Mouse (Mus musculus) liver, embryonic 14.5 days (tissue): ENCODE measurements at regions not wholly inside any gene's neighbourhood (a gene's known extent, or its start where the extent isn't known, plus 50 kb on each side); places are given as distances from the start of the nearest gene placed in this dataset.
"Not testable (repeated sequence)": the region's sequence is repeated elsewhere in the genome, so short reads cannot be mapped to it uniquely, and the experiment has no call there.

ENCODE experiments used
- ATAC-seq: fragments of 200-750 bp; cut with Nextera tagmentation; 2 replicates; pipeline ENCODE4 v1.8.0; 2017; ENCODE audit warnings: moderate number of reproducible peaks, mild to moderate bottlenecking, moderate library complexity; ENCODE audit not compliant: insufficient read depth
- DNase-seq, 3 experiments: peaks; one replicate each; pipeline ENCODE4 v3.0.0-alpha.2; 2012 to 2013; ENCODE audit warnings: low read depth in 3 of 3, low spot score in 3 of 3
- H3K27ac ChIP-seq: fragments of 300-500 bp; sonication (generic); 2 replicates; pipeline ENCODE4 v1.5.1; 2014; ENCODE audit warnings: moderate library complexity, mild to moderate bottlenecking, control low read depth, inconsistent platforms
- H3K27me3 ChIP-seq: fragments of 300-500 bp; sonication (generic); 2 replicates; pipeline ENCODE4 v1.6.1; 2014; ENCODE audit warnings: mild to moderate bottlenecking, low read length, moderate library complexity; ENCODE audit not compliant: control insufficient read depth, insufficient read depth
- H3K36me3 ChIP-seq: fragments of 300-500 bp; sonication (generic); replicated peaks from 2 replicates; pipeline ENCODE4 v1.6.1; 2014; ENCODE audit warnings: low read depth; ENCODE audit not compliant: control insufficient read depth, insufficient read depth
- H3K4me1 ChIP-seq, 2 experiments: fragments of 200-500 bp in 1 of 2; fragments of 300-500 bp in 1 of 2; sonication (generic) in 1 of 2; replicated peaks; 2 replicates each; pipeline ENCODE4 v1.6.1; 2012 to 2014; ENCODE audit warnings: antibody characterized with exemption in 1 of 2, inconsistent platforms in 1 of 2, low read length in 1 of 2; ENCODE audit not compliant: control insufficient read depth in 2 of 2, insufficient read depth in 2 of 2
- H3K4me2 ChIP-seq: fragments of 300-500 bp; sonication (generic); 2 replicates; pipeline ENCODE4 v1.6.1; 2014; ENCODE audit warnings: low read depth, mild to moderate bottlenecking, control low read depth, moderate library complexity
- H3K4me3 ChIP-seq, 2 experiments: fragments of 200-500 bp in 1 of 2; fragments of 300-500 bp in 1 of 2; sonication (generic) in 1 of 2; 2 replicates each; pipeline ENCODE4 v1.5.1; 2012 to 2014; ENCODE audit warnings: low read depth in 2 of 2, low read length in 2 of 2, mild to moderate bottlenecking in 2 of 2, control low read depth in 1 of 2, inconsistent platforms in 1 of 2, moderate library complexity in 1 of 2; ENCODE audit not compliant: insufficient read depth in 1 of 2
- H3K9ac ChIP-seq: fragments of 300-500 bp; sonication (generic); replicated peaks from 2 replicates; pipeline ENCODE4 v1.6.1; 2014; ENCODE audit warnings: mild to moderate bottlenecking, control low read depth, moderate library complexity
- H3K9me3 ChIP-seq: fragments of 300-500 bp; sonication (generic); 2 replicates; pipeline ENCODE4 v1.6.1; 2016; ENCODE audit warnings: low read length, mixed read lengths; ENCODE audit not compliant: control insufficient read depth
- CTCF ChIP-seq: IDR thresholded peaks from 2 replicates; pipeline ENCODE4 v1.5.1; 2016; ENCODE audit warnings: antibody characterized with exemption, low read depth, control low read depth
- EP300 ChIP-seq: IDR thresholded peaks from 2 replicates; pipeline ENCODE4 v1.6.1; 2016; ENCODE audit warnings: antibody characterized with exemption, low read depth
- WGBS: fragments of 180-500 bp; shearing (Covaris S2); extraction: QIAGEN DNeasy Blood & Tissue Kit; methylation state at CpG from one replicate; pipeline ENCODE4 v1.1.7; 2014; ENCODE audit not compliant: insufficient replicate concordance; 5-methylcytosine and 5-hydroxymethylcytosine counted together

DNA sequence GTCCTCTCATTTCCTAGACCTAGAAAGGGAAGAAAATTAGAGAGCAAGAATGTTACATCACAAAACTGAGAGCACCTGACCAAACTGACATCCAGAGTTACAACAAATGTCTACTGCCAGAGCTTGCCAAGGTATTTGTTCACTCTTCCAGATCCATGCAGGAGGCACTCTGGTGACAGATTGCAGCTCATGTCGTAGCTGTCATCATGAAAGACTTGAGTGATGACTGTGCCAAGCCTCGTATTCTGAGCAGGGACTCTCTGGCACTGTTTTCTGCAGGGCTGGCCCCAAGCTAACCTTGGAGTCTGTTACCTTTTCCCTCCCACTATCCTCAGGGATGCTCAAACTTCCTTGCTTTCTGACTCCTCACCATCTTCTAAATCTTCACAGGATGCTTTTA is 192.2 kb downstream of the Kif20b start:
- no peaks in the 10 kb centered on the region for H3K4me1 ChIP-seq
- no peak overlapping the region for H3K27ac ChIP-seq
- no peak overlapping the region for H3K4me2 ChIP-seq
- no peaks in the 10 kb centered on the region for H3K9me3 ChIP-seq
- no peaks in the 10 kb centered on the region for H3K36me3 ChIP-seq
- no peaks in the 10 kb centered on the region for H3K27me3 ChIP-seq
- DNase-seq = no peak
- WGBS = 42% methylated on average over 2 of the region's 2 CpGs
- ATAC-seq = no peak
- H3K9ac ChIP-seq = no peak overlapping the region
- H3K4me3 ChIP-seq = no peak overlapping the region
- TF ChIP-seq EP300 (no peak), CTCF (no peak)

DNA sequence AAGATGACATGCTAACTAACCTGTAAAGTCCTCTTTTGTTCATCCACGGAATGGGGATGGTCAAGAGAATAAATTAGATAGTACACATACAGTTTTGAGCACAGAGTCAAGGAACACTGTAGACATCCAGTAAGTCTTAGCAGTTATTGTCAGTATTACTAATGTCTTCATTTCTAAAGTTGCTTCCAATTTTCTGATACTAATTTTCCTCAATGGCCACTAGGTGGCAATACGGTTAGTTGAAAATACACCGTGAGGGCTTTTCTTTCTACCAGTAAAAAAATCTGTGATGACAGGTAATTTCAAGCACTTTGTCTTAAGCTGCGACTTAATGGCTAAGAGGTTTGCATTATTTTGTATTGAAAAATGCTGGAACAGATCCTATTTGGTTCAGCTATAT is 203.1 kb downstream of the Kif20b start:
- no peak for DNase-seq
- 19% methylated on average over 4 of the region's 4 CpGs for WGBS
- H3K4me1 ChIP-seq = no peaks in the 10 kb centered on the region

DNA sequence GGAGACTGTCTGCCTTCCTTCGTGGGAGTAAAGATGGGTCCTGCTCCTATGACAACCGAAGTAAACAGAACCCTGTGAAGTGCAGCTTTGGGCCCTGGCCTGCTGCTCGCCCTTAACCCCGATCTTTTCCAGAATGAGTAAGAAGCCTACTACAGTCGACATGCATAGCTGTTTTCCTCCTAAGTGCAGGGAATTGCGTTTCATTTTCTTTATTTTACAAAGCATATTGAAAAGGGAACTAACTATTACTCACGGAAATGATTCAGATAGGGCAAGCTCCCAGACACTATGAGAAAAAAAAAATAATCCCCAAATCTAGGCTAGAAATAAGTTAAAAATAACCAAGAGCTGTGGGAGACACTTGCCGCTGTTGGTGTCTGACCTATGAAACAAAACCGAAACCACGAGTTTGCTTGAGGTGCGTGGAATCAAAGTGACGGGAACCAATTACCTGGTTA is 204.5 kb downstream of the Kif20b start:
- no peak overlapping the region for H3K27ac ChIP-seq
- H3K9me3 ChIP-seq = no peaks in the 10 kb centered on the region
- no peak overlapping the region; the same call in 1 of the 2 replicates for H3K4me2 ChIP-seq
- no peak overlapping the region; a peak in 1 of 4 replicates for H3K4me3 ChIP-seq
- H3K27me3 ChIP-seq = no peaks in the 10 kb centered on the region
- TF ChIP-seq CTCF = no peak
- no peak for TF ChIP-seq EP300
- H3K9ac ChIP-seq = no peak overlapping the region
- 45% methylated on average over 12 of the region's 12 CpGs for WGBS
- DNase-seq (no peak), ATAC-seq (no peak)
- H3K4me1 ChIP-seq = no peaks in the 10 kb centered on the region
- H3K36me3 ChIP-seq = no peaks in the 10 kb centered on the region

More for the DNA sequence above, 203.1 kb downstream of the Kif20b start:
- Histone ChIP-seq H3K27ac (no peak overlapping the region), H3K9ac (no peak overlapping the region), H3K27me3 (no peaks in the 10 kb centered on the region), H3K9me3 (no peaks in the 10 kb centered on the region), H3K4me3 (no peak overlapping the region), H3K4me2 (no peak overlapping the region), H3K36me3 (no peaks in the 10 kb centered on the region)
- ATAC-seq = no peak
- TF ChIP-seq EP300 (no peak), CTCF (peak; percentile 25; the same call in 1 of the 2 replicates)

DNA sequence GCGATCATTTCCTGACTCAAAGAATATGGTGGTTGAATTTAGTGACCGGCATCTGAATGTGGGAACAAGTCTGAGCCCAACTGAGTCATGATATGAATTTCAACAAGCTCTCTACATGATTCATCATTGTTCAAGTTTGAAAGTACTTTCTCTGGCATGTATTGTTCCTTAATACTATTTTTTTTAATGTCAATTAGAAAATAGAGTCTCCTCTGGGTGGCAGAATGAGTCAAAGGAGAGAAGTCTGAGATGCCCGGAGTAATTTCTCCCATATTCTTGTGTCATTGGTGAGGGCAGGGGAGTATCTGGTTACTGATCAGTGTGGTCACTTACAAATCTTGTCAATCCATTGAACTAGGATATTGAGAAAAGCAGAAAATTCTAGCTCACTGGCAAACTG is 205.9 kb downstream of the Kif20b start:
- no peaks in the 10 kb centered on the region for H3K27me3 ChIP-seq
- no peaks in the 10 kb centered on the region for H3K4me1 ChIP-seq
- no peak for ATAC-seq
- no peak for DNase-seq
- no peak overlapping the region for H3K9ac ChIP-seq
- H3K4me3 ChIP-seq = no peak overlapping the region
- H3K9me3 ChIP-seq = no peaks in the 10 kb centered on the region
- TF ChIP-seq CTCF = no peak
- TF ChIP-seq EP300 = no peak
- WGBS = 64% methylated on average over 3 of the region's 3 CpGs
- no peak overlapping the region for H3K27ac ChIP-seq
- no peak overlapping the region for H3K4me2 ChIP-seq
- no peaks in the 10 kb centered on the region for H3K36me3 ChIP-seq

DNA sequence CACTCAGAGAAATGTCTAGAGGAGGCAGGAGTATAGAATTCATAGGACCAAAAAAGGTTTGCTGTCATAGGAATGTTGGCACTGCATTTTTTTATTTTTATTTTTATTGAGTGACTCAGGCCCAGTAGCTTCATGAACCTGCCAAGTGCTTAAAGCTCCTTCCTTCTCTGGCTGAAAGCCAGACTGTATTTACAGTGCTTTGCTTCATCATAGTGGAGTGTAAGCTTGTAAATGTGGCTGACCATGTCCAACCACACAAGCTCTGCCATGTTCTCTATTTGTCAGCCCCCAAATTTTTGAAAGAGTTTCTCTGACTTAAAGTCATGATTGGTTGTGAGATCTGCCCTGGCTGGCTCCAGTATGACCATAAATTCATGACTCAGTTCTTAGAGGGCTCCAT is 221.0 kb downstream of the Kif20b start:
- ATAC-seq = no peak
- no peak overlapping the region for H3K9ac ChIP-seq
- no peak overlapping the region for H3K4me3 ChIP-seq
- no peaks in the 10 kb centered on the region for H3K9me3 ChIP-seq
- H3K27me3 ChIP-seq = no peaks in the 10 kb centered on the region
- no peaks in the 10 kb centered on the region for H3K4me1 ChIP-seq
- H3K4me2 ChIP-seq = no peak overlapping the region
- no peak for DNase-seq
- TF ChIP-seq EP300 = no peak
- no peak for TF ChIP-seq CTCF
- no peaks in the 10 kb centered on the region for H3K36me3 ChIP-seq
- H3K27ac ChIP-seq = no peak overlapping the region

DNA sequence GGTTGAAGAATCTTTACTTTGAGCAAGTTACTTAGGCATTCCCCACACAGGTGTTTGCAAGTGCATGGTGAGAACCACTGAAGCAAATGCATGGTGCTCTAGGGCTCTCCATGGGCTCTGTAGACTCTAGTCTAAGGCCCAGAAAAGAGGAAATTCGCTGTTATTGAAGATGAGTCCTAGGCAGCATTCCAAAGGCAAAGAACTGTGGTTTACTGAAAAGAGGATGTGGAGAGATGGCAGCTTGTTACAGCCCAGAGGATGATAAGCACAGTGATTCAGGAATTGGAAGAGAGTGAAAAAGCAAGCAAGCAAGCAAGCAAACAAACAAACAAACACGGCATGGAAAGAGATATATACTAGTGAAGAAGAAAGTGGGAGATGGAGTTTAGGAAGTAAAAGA is 221.6 kb downstream of the Kif20b start:
- DNase-seq (no peak), ATAC-seq (no peak)
- H3K27me3 ChIP-seq = no peaks in the 10 kb centered on the region
- H3K4me2 ChIP-seq = no peak overlapping the region
- no peaks in the 10 kb centered on the region for H3K9me3 ChIP-seq
- no peak overlapping the region for H3K27ac ChIP-seq
- TF ChIP-seq CTCF (no peak), EP300 (no peak)
- H3K4me1 ChIP-seq = no peaks in the 10 kb centered on the region
- no peak overlapping the region for H3K4me3 ChIP-seq
- WGBS = 41% methylated on average over 2 of the region's 2 CpGs
- no peak overlapping the region for H3K9ac ChIP-seq
- no peaks in the 10 kb centered on the region for H3K36me3 ChIP-seq

DNA sequence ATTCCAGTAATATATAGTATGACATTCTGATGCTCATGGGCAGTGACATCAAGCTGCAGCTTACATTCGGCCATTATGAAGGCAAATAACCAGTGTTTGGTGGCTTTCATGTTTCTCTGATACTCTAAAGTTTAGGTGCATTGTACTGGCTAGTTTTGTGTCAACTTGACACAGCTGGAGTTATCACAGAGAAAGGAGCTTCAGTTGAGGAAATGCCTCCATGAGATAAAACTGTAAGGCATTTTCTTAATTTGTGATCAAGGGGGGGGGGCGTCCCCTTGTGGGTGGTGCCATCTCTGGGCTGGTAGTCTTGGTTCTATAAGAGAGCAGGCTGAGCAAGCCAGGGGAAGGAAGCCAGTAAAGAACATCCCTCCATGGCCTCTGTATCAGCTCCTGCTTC is 227.3 kb downstream of the Kif20b start:
- H3K9ac ChIP-seq, H3K27ac ChIP-seq, H3K9me3 ChIP-seq, H3K27me3 ChIP-seq, H3K4me3 ChIP-seq, ATAC-seq, H3K36me3 ChIP-seq, H3K4me2 ChIP-seq, DNase-seq: not testable (repeated sequence)
- 18% methylated on average over 2 of the region's 2 CpGs for WGBS
- peaks cover 12 to 23% of the 10 kb centered on the region in 2 experiments for H3K4me1 ChIP-seq
